Mouse (Mus musculus) limb, embryonic 13.5 days (tissue): ENCODE results near the gene Kir3dl1. TPM values are rescaled to one million over a fixed set of nuclear protein-coding genes. Genes with fewer than 3 reads are reported as not detected.
"Not testable (repeated sequence)": the region's sequence is repeated elsewhere in the genome, so short reads cannot be mapped to it uniquely, and the experiment has no call there.

ENCODE experiments used
- ATAC-seq: fragments of 200-750 bp; cut with Nextera tagmentation; 2 replicates; pipeline ENCODE4 v1.8.0; 2017; ENCODE audit warnings: low read depth, moderate number of reproducible peaks, moderate TSS enrichment; ENCODE audit not compliant: low FRiP score
- H3K27ac ChIP-seq: fragments of 300-500 bp; sonication (generic); 2 replicates; pipeline ENCODE4 v1.5.1; 2015; ENCODE audit warnings: inconsistent platforms, mild to moderate bottlenecking, moderate library complexity
- H3K27me3 ChIP-seq: fragments of 300-500 bp; sonication (generic); 2 replicates; pipeline ENCODE4 v1.6.1; 2015; ENCODE audit warnings: mild to moderate bottlenecking, inconsistent platforms
- H3K36me3 ChIP-seq: fragments of 300-500 bp; sonication (generic); 2 replicates; pipeline ENCODE4 v1.6.1; 2015; ENCODE audit warnings: inconsistent platforms, mild to moderate bottlenecking, moderate library complexity
- H3K4me1 ChIP-seq: fragments of 300-500 bp; sonication (generic); 2 replicates; pipeline ENCODE4 v1.6.1; 2015; ENCODE audit warnings: inconsistent platforms
- H3K4me2 ChIP-seq: fragments of 300-500 bp; sonication (generic); replicated peaks from 2 replicates; pipeline ENCODE4 v1.6.1; 2015; ENCODE audit warnings: inconsistent platforms, mild to moderate bottlenecking, moderate library complexity
- H3K4me3 ChIP-seq: fragments of 300-500 bp; sonication (generic); 2 replicates; pipeline ENCODE4 v1.5.1; 2015; ENCODE audit warnings: moderate library complexity, mild to moderate bottlenecking, inconsistent platforms
- H3K9ac ChIP-seq: fragments of 300-500 bp; sonication (generic); 2 replicates; pipeline ENCODE4 v1.6.1; 2015; ENCODE audit warnings: mild to moderate bottlenecking, inconsistent platforms
- H3K9me3 ChIP-seq: fragments of 300-500 bp; sonication (generic); 2 replicates; pipeline ENCODE4 v1.6.1; 2016; ENCODE audit warnings: inconsistent platforms
- WGBS: fragments of 180-500 bp; shearing (Covaris S2); methylation state at CpG from one replicate; pipeline ENCODE4 v1.1.7; 2015; 5-methylcytosine and 5-hydroxymethylcytosine counted together
- polyA plus RNA-seq: library from polyadenylated mRNA; unstranded; fragments of >200 nt; fragmentation: Nextera tagmentation; extraction: Ambion mirVana; gene quantifications from 2 replicates; pipeline ENCODE4 v1.2.1, GENCODE M21; 2015

The Kir3dl1 gene
- polyA plus RNA-seq = not detected in 2 replicates

DNA sequence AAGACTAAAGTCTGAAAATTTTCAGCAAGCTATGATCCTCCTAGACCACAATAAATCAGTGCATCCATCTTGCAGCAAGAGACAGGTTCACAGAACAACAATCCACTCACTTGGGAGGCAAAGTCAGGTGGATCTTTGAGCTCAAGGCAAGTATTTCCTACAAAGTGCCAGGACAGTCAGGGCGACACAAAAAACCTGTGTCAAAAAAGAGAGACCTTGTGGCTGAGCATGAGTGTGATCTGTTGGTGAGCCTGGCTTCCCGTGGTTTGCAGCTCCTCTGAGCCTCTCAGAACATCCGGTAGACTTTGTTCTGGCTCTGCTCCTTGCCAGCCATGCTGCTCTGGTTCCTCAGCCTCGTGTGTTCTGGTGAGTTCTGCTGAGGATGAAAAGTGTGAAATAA is at the start of gene Kir3dl1:
Kir3dl1 (plus strand) TSS at position 301 of the 400 bp plus-strand sequence.
- WGBS = 81% methylated on average over 4 of the region's 4 CpGs
- not testable (repeated sequence) for H3K27ac ChIP-seq, H3K27me3 ChIP-seq, H3K9ac ChIP-seq, H3K9me3 ChIP-seq, H3K4me1 ChIP-seq, H3K4me2 ChIP-seq, H3K36me3 ChIP-seq, H3K4me3 ChIP-seq, ATAC-seq

DNA sequence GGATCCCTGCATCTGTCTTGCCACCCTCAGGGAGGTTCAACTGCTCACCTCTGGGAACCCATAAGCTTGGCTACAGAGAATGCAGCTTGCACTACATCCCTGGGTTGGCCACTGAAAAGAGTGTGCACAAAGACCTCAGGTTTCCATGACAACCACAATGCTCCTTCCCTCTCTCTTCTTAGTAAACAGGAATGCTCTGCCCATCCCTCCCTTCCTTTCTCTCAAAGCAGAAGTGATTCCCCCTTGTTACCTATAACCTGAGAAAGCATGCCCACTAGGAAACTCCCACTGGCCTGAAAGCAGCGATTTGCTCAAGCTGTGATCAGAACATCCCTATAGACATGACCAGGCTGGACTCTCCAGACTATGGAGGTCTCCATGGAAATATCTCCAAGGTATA is 26.2 kb downstream of the Kir3dl1 start, which contains the start of gene Kir3dl2:
Kir3dl2 (minus strand) TSS at position 101 of the 400 bp plus-strand sequence.
- H3K9ac ChIP-seq, H3K27me3 ChIP-seq, H3K36me3 ChIP-seq, H3K9me3 ChIP-seq, H3K27ac ChIP-seq, H3K4me3 ChIP-seq, ATAC-seq, H3K4me2 ChIP-seq, H3K4me1 ChIP-seq: not testable (repeated sequence)
- 78% methylated on average over 1 of the region's 1 CpGs for WGBS

DNA sequence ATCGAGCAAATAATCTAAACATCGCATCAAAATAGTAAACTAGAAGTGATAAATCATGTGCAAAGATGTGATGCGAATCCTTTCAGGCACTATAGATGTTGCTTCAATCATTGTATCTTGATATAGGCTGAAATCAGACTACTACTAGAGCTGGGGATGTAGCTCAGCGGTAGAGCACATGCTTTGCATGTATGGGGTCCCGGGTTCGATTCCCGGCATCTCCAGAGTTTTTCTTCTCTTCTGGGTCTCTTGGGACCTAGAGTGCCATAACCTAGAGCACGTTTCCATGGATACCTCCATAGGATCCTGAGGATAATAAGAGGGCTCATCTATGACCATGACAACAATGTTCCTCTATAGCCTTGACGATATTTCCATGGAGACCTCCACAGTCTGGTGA is 51.3 kb downstream of the Kir3dl1 start:
- 92% methylated on average over 9 of the region's 9 CpGs for WGBS
- not testable (repeated sequence) for H3K27me3 ChIP-seq, H3K4me2 ChIP-seq, H3K9me3 ChIP-seq, H3K9ac ChIP-seq, ATAC-seq, H3K27ac ChIP-seq, H3K4me1 ChIP-seq, H3K36me3 ChIP-seq, H3K4me3 ChIP-seq

Other genes with a start within 250 kb of the Kir3dl1 start
- 543 and 554 TPM in 2 replicates for gene Bex3, start 247.7 kb upstream of the Kir3dl1 start, polyA plus RNA-seq
- gene Kir3dl2, start 26.1 kb downstream of the Kir3dl1 start, polyA plus RNA-seq = not detected in 2 replicates
- 38.8 and 42.0 TPM in 2 replicates for gene Tceal3, start 72.8 kb downstream of the Kir3dl1 start, polyA plus RNA-seq
- gene Tceal1, start 190.0 kb downstream of the Kir3dl1 start, polyA plus RNA-seq = 13.8 and 14.9 TPM in 2 replicates
- 676 and 684 TPM in 2 replicates for gene Morf4l2, start 225.7 kb downstream of the Kir3dl1 start, polyA plus RNA-seq